Mouse (Mus musculus) stomach, postnatal 0 days (tissue): ENCODE measurements around the gene Slc25a35. TPM values are rescaled to one million over a fixed set of nuclear protein-coding genes. Genes with fewer than 3 reads are reported as not detected.
A peak's percentile ranks its signal among the peaks of the same experiment; 100 is the strongest.
"Not testable (repeated sequence)": the region's sequence is repeated elsewhere in the genome, so short reads cannot be mapped to it uniquely, and the experiment has no call there.

Source experiments
- ATAC-seq: fragments of 200-750 bp; cut with Nextera tagmentation; 2 replicates; pipeline ENCODE4 v1.8.0; 2017; ENCODE audit not compliant: low FRiP score, low TSS enrichment
- DNase-seq: peaks from one replicate; pipeline ENCODE4 v3.0.0-alpha.2; 2016; ENCODE audit warnings: low spot score
- H3K27ac ChIP-seq: fragments of 300-500 bp; sonication (generic); replicated peaks from 2 replicates; pipeline ENCODE4 v1.5.1; 2014; ENCODE audit warnings: mild to moderate bottlenecking, control low read depth
- H3K27me3 ChIP-seq: fragments of 300-500 bp; sonication (generic); 2 replicates; pipeline ENCODE4 v1.6.1; 2014; ENCODE audit warnings: low read length; ENCODE audit not compliant: control insufficient read depth, insufficient read depth
- H3K36me3 ChIP-seq: fragments of 300-500 bp; sonication (generic); 2 replicates; pipeline ENCODE4 v1.6.1; 2014; ENCODE audit warnings: low read length, mixed read lengths; ENCODE audit not compliant: control insufficient read depth, insufficient read depth
- H3K4me1 ChIP-seq: fragments of 300-500 bp; sonication (generic); replicated peaks from 2 replicates; pipeline ENCODE4 v1.6.1; 2014; ENCODE audit warnings: antibody characterized with exemption; ENCODE audit not compliant: control insufficient read depth, insufficient read depth
- H3K4me2 ChIP-seq: fragments of 300-500 bp; sonication (generic); replicated peaks from 2 replicates; pipeline ENCODE4 v1.6.1; 2014; ENCODE audit warnings: low read depth, mild to moderate bottlenecking, control low read depth, moderate library complexity
- H3K4me3 ChIP-seq: fragments of 300-500 bp; sonication (generic); 2 replicates; pipeline ENCODE4 v1.5.1; 2014; ENCODE audit warnings: low read depth, low read length, control low read depth
- H3K9ac ChIP-seq: fragments of 300-500 bp; sonication (generic); 2 replicates; pipeline ENCODE4 v1.6.1; 2014; ENCODE audit warnings: mild to moderate bottlenecking, low read length, control low read depth, mixed read lengths
- H3K9me3 ChIP-seq: fragments of 300-500 bp; sonication (generic); 2 replicates; pipeline ENCODE4 v1.6.1; 2016; ENCODE audit warnings: low read length; ENCODE audit not compliant: control insufficient read depth
- CTCF ChIP-seq: IDR thresholded peaks from 2 replicates; pipeline ENCODE4 v1.5.1; 2016; ENCODE audit warnings: antibody characterized with exemption, low read depth, mild to moderate bottlenecking, moderate library complexity
- EP300 ChIP-seq: optimal IDR thresholded peaks from 2 replicates; pipeline ENCODE3; 2016; ENCODE audit warnings: antibody characterized with exemption
- WGBS: fragments of 180-500 bp; shearing (Covaris S2); extraction: QIAGEN DNeasy Blood & Tissue Kit; methylation state at CpG from one replicate; pipeline ENCODE4 v1.1.7; 2014; 5-methylcytosine and 5-hydroxymethylcytosine counted together
- polyA plus RNA-seq: library from polyadenylated mRNA; unstranded; fragments of >200 nt; fragmentation: Nextera tagmentation; extraction: Ambion mirVana; gene quantifications from 2 replicates; pipeline ENCODE4 v1.2.1, GENCODE M21; 2015

Gene Slc25a35
- polyA plus RNA-seq, 1 experiment from 2014 or later, result 4.9 TPM

GRCm38 (mm10) chr11:68965050-68965449 is 2.9 kb upstream of the Slc25a35 start:
- no peak overlapping the region for H3K4me2 ChIP-seq
- ATAC-seq (no peak), DNase-seq (no peak)
- H3K9ac ChIP-seq, result no peak overlapping the region
- H3K27ac ChIP-seq, result no peak overlapping the region
- no peaks in the 10 kb centered on the region for H3K36me3 ChIP-seq
- H3K4me3 ChIP-seq, result no peak overlapping the region
- no peaks in the 10 kb centered on the region for H3K9me3 ChIP-seq
- H3K27me3 ChIP-seq, result no peaks in the 10 kb centered on the region
- H3K4me1 ChIP-seq, result no peaks in the 10 kb centered on the region; the same call in 1 of the 2 replicates
- TF ChIP-seq CTCF (no peak), EP300 (no peak)

DNA sequence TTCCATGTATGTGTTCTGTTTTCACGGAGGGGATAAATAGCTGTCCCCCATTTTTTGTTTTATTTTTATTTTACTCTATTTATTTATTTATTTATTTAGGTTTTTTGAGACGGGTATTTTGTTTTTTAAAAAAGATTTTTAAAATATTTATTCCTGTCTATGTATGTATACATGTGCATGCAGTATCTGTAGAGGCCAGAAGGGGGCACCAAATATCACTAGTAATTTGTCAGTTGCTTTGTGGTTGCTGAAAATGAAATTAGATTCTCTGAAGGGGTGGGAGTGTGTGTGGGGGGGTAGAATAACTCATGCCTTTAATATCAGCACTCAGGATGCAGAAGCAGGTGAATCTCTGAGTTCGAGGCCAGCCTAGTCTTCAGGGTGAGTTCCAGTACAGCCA is 2.1 kb upstream of the Slc25a35 start:
- Histone ChIP-seq H3K27me3 (no peaks in the 10 kb centered on the region), H3K4me2 (no peak overlapping the region), H3K9me3 (no peaks in the 10 kb centered on the region), H3K27ac (no peak overlapping the region), H3K36me3 (no peaks in the 10 kb centered on the region), H3K9ac (no peak overlapping the region), H3K4me3 (no peak overlapping the region), H3K4me1 (no peaks in the 10 kb centered on the region; the same call in 1 of the 2 replicates)
- 33% methylated on average over 3 of the region's 3 CpGs for WGBS
- ATAC-seq, result no peak
- TF ChIP-seq CTCF (peak; percentile 77), EP300 (no peak)
- peak; percentile 65 for DNase-seq

GRCm38 (mm10) chr11:68966554-68966953 is 1.4 kb upstream of the Slc25a35 start:
- Histone ChIP-seq H3K4me2 (no peak overlapping the region), H3K9me3 (no peaks in the 10 kb centered on the region)

GRCm38 (mm10) chr11:68968752-68969151 is 821 bp downstream of the Slc25a35 start:
- H3K9me3 ChIP-seq, result no peaks in the 10 kb centered on the region
- TF ChIP-seq CTCF (no peak), EP300 (no peak)
- no peak for DNase-seq
- no peak overlapping the region; the same call in 1 of the 2 replicates for H3K9ac ChIP-seq
- no peaks in the 10 kb centered on the region for H3K36me3 ChIP-seq
- H3K27ac ChIP-seq, result no peak overlapping the region
- no peaks in the 10 kb centered on the region; the same call in 1 of the 2 replicates for H3K4me1 ChIP-seq
- no peak for ATAC-seq
- H3K27me3 ChIP-seq, result no peaks in the 10 kb centered on the region
- 84% methylated on average over 11 of the region's 11 CpGs for WGBS
- 0 out of 2 replicates have a peak overlapping the region, but pooled peaks have one; percentile 55 for H3K4me3 ChIP-seq
- H3K4me2 ChIP-seq, result peak overlapping the region; percentile 77

More at GRCm38 (mm10) chr11:68966554-68966953, 1.4 kb upstream of the Slc25a35 start:
- Histone ChIP-seq H3K27ac (no peak overlapping the region), H3K27me3 (no peaks in the 10 kb centered on the region), H3K4me1 (no peaks in the 10 kb centered on the region; the same call in 1 of the 2 replicates), H3K9ac (no peak overlapping the region), H3K36me3 (no peaks in the 10 kb centered on the region), H3K4me3 (no peak overlapping the region)
- TF ChIP-seq EP300 (no peak), CTCF (no peak)
- no peak for DNase-seq
- WGBS, result 35% methylated on average over 1 of the region's 1 CpGs
- ATAC-seq, result no peak

GRCm38 (mm10) chr11:68970232-68970631 is 2.3 kb downstream of the Slc25a35 start:
- no peak for DNase-seq
- Histone ChIP-seq H3K4me2 (no peak overlapping the region), H3K9ac (no peak overlapping the region), H3K4me3 (no peak overlapping the region), H3K36me3 (no peaks in the 10 kb centered on the region), H3K27ac (no peak overlapping the region), H3K4me1 (peaks cover 3% of the 10 kb centered on the region; the same call in 1 of the 2 replicates), H3K9me3 (no peaks in the 10 kb centered on the region), H3K27me3 (no peaks in the 10 kb centered on the region)
- 68% methylated on average over 4 of the region's 4 CpGs for WGBS
- TF ChIP-seq CTCF (no peak), EP300 (no peak)
- ATAC-seq, result no peak

GRCm38 (mm10) chr11:68973250-68974058 is 5.5 kb downstream of the Slc25a35 start:
- H3K27me3 ChIP-seq, H3K9me3 ChIP-seq, H3K4me1 ChIP-seq, H3K36me3 ChIP-seq, H3K27ac ChIP-seq: not testable (repeated sequence)
- DNase-seq (peak; percentile 90), ATAC-seq (peak; percentile 87)
- Histone ChIP-seq H3K4me2 (peak overlapping the region; percentile 65), H3K4me3 (peak overlapping the region; percentile 38), H3K9ac (peak overlapping the region; percentile 45; the same call in 1 of the 2 replicates)
- WGBS, result under 1% methylated on average over 37 of the region's 38 CpGs
